Mouse (Mus musculus) natural killer cell, adult 2 months (primary cell): ENCODE data around the gene Cbfb.
A peak's percentile ranks its signal among the peaks of the same experiment; 100 is the strongest.
"Not testable (repeated sequence)": the region's sequence is repeated elsewhere in the genome, so short reads cannot be mapped to it uniquely, and the experiment has no call there.

Experiments
- DNase-seq, 2 experiments: peaks; one replicate each; pipeline ENCODE4 v3.0.0; 2022; ENCODE audit warnings: low spot score in 2 of 2

The Cbfb gene

GRCm38 (mm10) chr8:105170381-105171115 is at the start of gene Cbfb:
Gene Cbfb, plus strand, starts transcription at chr8:105170674.
- peak; percentile 94 to 97 for DNase-seq

- DNase-seq = no peak
Measured at GRCm38 (mm10) chr8:105129864-105130263, 40.6 kb upstream of the Cbfb start.

- no peak for DNase-seq
Measured at GRCm38 (mm10) chr8:105131509-105131908, 39.0 kb upstream of the Cbfb start, which contains the start of gene Ces4a. Gene Ces4a, plus strand, starts transcription at chr8:105131800.

DNA sequence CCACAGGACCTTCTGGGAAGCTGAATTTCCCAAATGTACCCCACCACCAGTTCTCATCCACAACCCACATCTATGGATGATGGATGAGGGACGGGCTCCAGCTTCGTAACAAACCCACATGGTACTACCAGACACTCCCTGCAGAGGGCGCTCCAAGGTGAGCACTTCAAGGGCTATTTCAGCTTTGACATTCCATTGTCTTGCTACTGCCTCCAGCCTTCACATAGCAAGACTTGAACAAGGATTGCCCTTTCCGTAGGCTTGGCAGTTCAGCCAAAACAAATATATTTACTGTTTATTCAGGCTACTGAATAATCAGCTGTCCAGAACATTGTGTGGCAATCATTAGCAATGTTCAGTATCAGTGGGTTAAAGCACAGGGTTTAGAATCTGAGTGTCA is 32.1 kb upstream of the Cbfb start:
- DNase-seq = peak; percentile 50 to 68

DNA sequence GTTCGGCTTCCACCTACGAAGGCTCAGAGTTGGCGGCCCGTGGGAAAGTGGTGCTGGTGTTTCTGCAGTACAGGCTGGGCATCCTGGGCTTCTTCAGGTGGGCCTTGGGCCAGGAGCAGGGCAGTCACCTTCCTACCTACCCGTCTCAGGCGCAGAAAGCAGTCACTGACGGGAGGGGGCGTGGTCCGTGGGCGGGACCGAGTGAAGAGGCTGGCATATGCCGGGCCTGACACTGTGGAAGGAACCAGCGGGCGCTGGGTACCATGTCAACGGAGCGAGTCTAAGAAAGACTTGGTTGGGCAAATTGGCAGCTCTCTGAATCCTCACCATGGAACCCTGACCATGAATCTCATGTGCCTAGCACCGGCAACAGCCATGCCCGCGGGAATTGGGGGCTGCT is 28.1 kb upstream of the Cbfb start:
- DNase-seq = no peak

- DNase-seq = no peak
Measured at GRCm38 (mm10) chr8:105151654-105152053, 18.8 kb upstream of the Cbfb start.

GRCm38 (mm10) chr8:105152623-105153398 is 17.7 kb upstream of the Cbfb start:
- DNase-seq = no peak

DNA sequence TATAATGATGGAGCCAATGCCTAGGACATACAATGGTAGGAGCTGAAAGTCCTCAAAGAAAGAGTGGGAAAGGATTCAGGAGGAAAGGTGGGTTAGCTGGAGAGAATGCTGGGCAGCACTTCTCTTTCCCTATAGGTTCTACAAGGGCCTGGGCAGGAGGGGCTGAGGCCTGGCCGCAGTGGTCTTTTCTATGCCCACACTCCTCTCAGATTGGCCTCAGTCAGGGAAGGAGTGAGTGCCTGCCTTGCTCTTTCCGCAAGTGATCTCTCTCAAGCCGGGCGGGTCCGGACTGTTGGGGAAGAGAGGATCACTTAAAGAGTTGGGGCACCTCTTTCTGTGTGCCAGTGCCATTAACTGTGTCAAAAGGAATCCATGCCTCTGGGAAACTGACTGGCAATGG is 16.2 kb upstream of the Cbfb start:
- DNase-seq = no peak

DNA sequence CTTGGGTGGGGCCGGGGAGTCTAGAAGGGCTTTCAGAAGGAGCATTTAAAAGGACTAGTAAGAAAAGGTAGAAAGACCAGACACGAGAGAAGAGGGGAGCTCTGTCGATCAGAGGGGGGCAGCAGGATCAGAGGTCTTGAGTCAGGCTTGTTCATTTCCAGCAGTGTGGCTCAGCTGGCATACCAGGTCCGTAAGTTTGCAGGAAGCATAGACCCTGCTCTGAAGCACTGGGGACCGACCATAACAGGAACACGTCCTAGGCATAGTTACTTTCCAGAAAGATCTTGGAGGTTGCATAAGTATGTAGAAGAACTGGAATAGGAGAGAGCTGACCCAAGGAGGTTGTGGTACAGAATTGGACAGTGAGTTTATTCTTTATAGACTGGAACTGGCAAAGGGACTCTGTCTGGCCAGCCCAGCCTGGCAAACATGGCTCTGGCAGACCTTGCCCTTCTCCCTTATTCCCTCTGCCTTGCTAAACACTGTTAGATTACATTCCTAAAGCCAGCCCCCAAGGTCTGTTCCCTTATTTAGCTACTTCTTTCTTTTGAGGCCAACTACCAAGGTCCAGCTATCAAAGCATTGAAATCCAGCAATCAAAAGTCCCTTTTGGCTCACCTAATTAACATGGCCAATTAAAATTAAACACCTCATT is 15.3 kb upstream of the Cbfb start:
- DNase-seq = no peak

GRCm38 (mm10) chr8:105157555-105157954 is 12.9 kb upstream of the Cbfb start:
- DNase-seq = peak; percentile 43 to 61

DNA sequence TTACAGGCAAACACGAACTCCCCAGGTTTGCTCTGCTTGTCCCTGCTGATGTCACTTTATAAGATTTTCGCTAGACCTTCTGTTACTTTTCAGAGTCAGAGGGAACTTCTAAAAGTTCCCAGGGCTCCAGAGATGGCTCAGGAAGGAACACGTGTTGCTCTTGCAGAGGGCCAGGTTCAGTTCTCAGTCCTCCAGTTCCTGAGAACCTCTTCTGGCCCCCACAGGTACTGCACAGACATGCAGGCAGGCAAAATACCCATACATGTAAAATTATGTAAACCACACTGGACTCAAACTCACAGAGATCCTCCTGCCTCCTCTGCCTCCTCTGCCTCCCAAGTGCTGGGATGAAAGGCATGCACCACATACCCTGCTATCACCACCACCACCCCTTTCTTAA is 12.4 kb upstream of the Cbfb start:
- DNase-seq = no peak

DNA sequence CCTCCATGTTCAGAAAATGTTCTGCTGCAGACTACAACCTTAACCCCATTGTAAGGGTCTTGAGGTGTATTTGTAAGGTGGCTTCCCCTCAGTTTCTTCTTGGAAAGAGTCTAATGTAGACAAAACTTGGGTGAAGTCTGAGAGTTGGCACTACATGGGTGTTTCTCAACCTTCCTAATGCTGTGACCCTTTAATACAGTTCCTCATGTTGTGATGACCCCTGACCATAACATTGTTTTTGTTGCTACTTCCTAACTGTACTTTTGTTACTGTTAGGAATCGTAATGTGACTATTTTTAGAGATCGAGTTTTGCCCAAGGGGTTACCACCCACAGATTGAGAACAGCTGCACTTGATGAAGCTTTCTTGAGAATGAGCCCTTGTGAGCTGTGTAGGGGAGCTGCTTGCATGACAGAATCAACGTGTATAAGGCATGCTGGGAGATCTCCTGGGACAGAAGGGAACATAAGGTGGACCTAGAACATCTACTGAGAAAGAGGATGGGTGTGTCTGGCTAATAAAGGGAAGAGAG is 9.3 kb upstream of the Cbfb start:
- no peak for DNase-seq

- DNase-seq = no peak
Measured at GRCm38 (mm10) chr8:105164272-105164902, 6.1 kb upstream of the Cbfb start.

DNA sequence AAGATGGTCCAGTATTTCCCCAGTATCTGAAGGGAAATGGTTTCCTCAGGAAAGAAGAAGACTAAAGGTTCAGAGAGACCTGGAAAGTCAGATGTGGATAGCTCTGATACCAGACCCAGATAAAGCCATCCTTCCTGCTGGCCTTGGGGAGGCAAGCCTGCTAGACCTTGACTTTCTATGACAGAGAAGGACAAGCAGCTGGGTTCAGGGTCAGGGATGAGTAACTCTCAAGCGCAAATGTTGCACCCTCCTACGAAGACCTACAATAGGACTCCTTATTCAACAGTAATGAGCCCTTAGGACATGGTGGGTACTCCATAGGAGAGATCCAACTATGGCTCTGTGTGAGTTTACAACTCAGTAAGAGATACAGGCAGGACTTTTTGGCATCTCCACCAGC is 5.3 kb upstream of the Cbfb start:
- no peak for DNase-seq

DNA sequence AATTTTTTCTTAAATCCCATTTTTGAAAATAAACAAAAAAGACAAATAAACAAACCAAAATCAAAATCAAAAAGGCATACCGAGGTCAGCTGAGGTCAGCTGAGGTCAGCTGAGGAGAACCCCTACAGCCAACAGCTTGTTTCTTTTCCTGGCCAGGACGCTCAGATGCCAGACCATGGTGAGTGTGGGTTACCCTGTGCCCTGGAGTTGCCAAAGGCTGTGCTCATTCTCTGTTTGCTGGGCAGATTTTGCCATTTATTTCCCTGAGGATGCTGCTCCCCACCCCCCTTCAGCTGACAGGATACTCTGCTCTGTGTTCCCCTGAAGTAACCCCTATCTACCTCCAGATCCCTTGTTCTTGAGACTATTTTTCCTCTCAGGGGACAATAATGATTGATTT is 3.4 kb upstream of the Cbfb start:
- no peak for DNase-seq

DNA sequence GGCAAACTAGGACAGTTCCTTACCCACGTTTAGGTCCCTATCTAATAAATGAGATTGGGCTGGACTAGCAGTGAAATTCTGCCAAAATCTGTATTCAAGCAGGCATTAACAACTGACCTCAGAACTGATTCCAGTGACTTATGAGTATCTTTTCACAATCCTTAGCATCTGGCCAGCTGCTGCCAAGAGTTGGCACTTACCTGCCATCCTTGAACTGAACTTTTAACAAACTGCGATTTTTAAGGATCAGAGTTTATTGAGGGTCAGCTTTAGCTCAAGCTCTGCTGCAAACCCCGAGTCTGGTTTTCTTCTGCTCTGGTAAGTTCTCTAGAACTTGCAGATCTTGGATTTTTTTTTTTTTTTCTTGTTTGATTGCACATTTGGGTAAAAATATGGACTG is 892 bp upstream of the Cbfb start:
- DNase-seq = no peak

DNA sequence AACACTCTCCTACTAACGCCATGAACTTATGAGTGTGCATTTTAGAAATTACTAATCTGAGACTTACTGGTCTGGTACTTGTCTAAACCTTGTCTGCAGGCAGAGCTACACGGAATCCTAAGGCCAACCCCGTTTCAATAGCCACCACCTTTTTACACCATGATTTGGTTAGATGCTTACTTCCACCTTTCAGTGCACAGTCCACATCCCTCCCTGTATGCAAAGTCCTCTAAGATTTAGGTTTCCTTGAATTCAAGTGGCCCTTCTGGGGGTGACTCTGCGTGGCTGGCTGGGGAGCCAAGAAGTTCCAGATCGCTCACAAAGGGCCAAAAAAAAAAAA is 463 bp upstream of the Cbfb start:
- no peak for DNase-seq

- DNase-seq = peak; percentile 43 to 64
Measured at GRCm38 (mm10) chr8:105171116-105172002, 885 bp downstream of the Cbfb start.

- no peak for DNase-seq
Measured at GRCm38 (mm10) chr8:105172003-105172362, 1.5 kb downstream of the Cbfb start.

- not testable (repeated sequence) for DNase-seq
Measured at GRCm38 (mm10) chr8:105175287-105175686, 4.8 kb downstream of the Cbfb start.

- no peak for DNase-seq
Measured at GRCm38 (mm10) chr8:105178211-105178800, 7.8 kb downstream of the Cbfb start.
